Mouse (Mus musculus): ENCODE measurements at regions not wholly inside any gene's neighbourhood (a gene's known extent, or its start where the extent isn't known, plus 50 kb on each side); places are given as distances from the start of the nearest gene placed in this dataset.

- DNase-seq (ENCODE audit: low spot score): no peak
These were observed 164.7 kb downstream of the Grb14 start for GRCm38 (mm10) chr2:64860113-64860512.

- peak; percentile 83 for DNase-seq (ENCODE audit: low spot score)
These were observed 170.9 kb downstream of the Grb14 start for GRCm38 (mm10) chr2:64853918-64854317.

- no peak for DNase-seq (ENCODE audit: low spot score)
These were observed 171.9 kb downstream of the Grb14 start for GRCm38 (mm10) chr2:64852913-64853312.

GRCm38 (mm10) chr2:64851096-64851495, 173.7 kb downstream of the Grb14 start:
- DNase-seq (ENCODE audit: low spot score): no peak

GRCm38 (mm10) chr2:64850656-64851055, 174.1 kb downstream of the Grb14 start:
- no peak for DNase-seq (ENCODE audit: low spot score)

- no peak for DNase-seq (ENCODE audit: low spot score)
These were observed 200.3 kb downstream of the Grb14 start for GRCm38 (mm10) chr2:64824494-64824893.

GRCm38 (mm10) chr2:64823905-64824304, 200.9 kb downstream of the Grb14 start:
- no peak for DNase-seq (ENCODE audit: low spot score)

GRCm38 (mm10) chr2:64823074-64823473, 201.7 kb downstream of the Grb14 start:
- no peak for DNase-seq (ENCODE audit: low spot score)

GRCm38 (mm10) chr2:64818159-64818558, 206.6 kb downstream of the Grb14 start:
- no peak for DNase-seq (ENCODE audit: low spot score)
